Mouse (Mus musculus) kidney, embryonic 16.5 days (tissue): Measurements from ENCODE around the gene Olfr1218. TPM values are rescaled to one million over a fixed set of nuclear protein-coding genes. Genes with fewer than 3 reads are reported as not detected.

Source experiments
- polyA plus RNA-seq: library from polyadenylated mRNA; unstranded; fragments of >200 nt; fragmentation: Nextera tagmentation; extraction: Ambion mirVana; gene quantifications from 2 replicates; pipeline ENCODE4 v1.2.1, GENCODE M21; 2015

Gene Olfr1218
- polyA plus RNA-seq, 1 experiment from 2014 or later: not detected

Other genes with a start within 250 kb of the Olfr1218 start
- gene Olfr1202, start 246.7 kb downstream of the Olfr1218 start, polyA plus RNA-seq: not detected in 2 replicates
- not detected in 2 replicates for gene Olfr1205, start 231.4 kb downstream of the Olfr1218 start, polyA plus RNA-seq
- not detected in 2 replicates for gene Olfr1204, start 211.9 kb downstream of the Olfr1218 start, polyA plus RNA-seq
- not detected in 2 replicates for gene Olfr1206, start 198.0 kb downstream of the Olfr1218 start, polyA plus RNA-seq
- gene Olfr1208, start 158.9 kb downstream of the Olfr1218 start, polyA plus RNA-seq: not detected in 2 replicates
- gene Olfr1209, start 146.0 kb downstream of the Olfr1218 start, polyA plus RNA-seq: not detected in 2 replicates
- not detected in 2 replicates for gene Olfr1211, start 123.1 kb downstream of the Olfr1218 start, polyA plus RNA-seq
- not detected in 2 replicates for gene Olfr1212, start 107.2 kb downstream of the Olfr1218 start, polyA plus RNA-seq
- gene Gm13762, start 80.9 kb downstream of the Olfr1218 start, polyA plus RNA-seq: not detected in 2 replicates
- not detected in 2 replicates for gene Olfr1214, start 68.5 kb downstream of the Olfr1218 start, polyA plus RNA-seq
- not detected in 2 replicates for gene Olfr1215, start 54.2 kb downstream of the Olfr1218 start, polyA plus RNA-seq
- not detected in 2 replicates for gene Olfr1216, start 42.8 kb downstream of the Olfr1218 start, polyA plus RNA-seq
- gene Olfr1217, start 29.1 kb downstream of the Olfr1218 start, polyA plus RNA-seq: not detected in 2 replicates
- not detected in 2 replicates for gene Olfr1219, start 22.3 kb upstream of the Olfr1218 start, polyA plus RNA-seq
- gene Olfr1220, start 45.6 kb upstream of the Olfr1218 start, polyA plus RNA-seq: not detected in 2 replicates
- gene Olfr1221, start 56.1 kb upstream of the Olfr1218 start, polyA plus RNA-seq: not detected in 2 replicates
- gene Olfr1222, start 71.9 kb upstream of the Olfr1218 start, polyA plus RNA-seq: not detected in 2 replicates
- gene Olfr1223, start 90.4 kb upstream of the Olfr1218 start, polyA plus RNA-seq: not detected in 2 replicates
- not detected in 2 replicates for gene Olfr1224-ps1, start 102.9 kb upstream of the Olfr1218 start, polyA plus RNA-seq
- gene Olfr1225, start 113.5 kb upstream of the Olfr1218 start, polyA plus RNA-seq: not detected in 2 replicates
- gene Olfr1226, start 138.9 kb upstream of the Olfr1218 start, polyA plus RNA-seq: not detected in 2 replicates
- gene Olfr1228, start 192.9 kb upstream of the Olfr1218 start, polyA plus RNA-seq: not detected in 2 replicates
- not detected in 2 replicates for gene Olfr1229, start 226.8 kb upstream of the Olfr1218 start, polyA plus RNA-seq
- gene Olfr1230, start 236.1 kb upstream of the Olfr1218 start, polyA plus RNA-seq: not detected in 2 replicates
- not detected in 2 replicates for gene Olfr1231, start 245.9 kb upstream of the Olfr1218 start, polyA plus RNA-seq